Mouse (Mus musculus): ENCODE data around the gene Foxa1.

- no peak for TF ChIP-seq CTCF (conservative IDR thresholded peaks at IDR 0.05; ENCODE audit: low read length)
- TF ChIP-seq NANOG (IDR thresholded peaks at IDR 0.05; ENCODE audit: borderline replicate concordance, low read length): no peak
These were observed 3.0 kb upstream of the Foxa1 start for GRCm38 (mm10) chr12:57549667-57550160.

Data from E14TG2a.4 (cell line).